Mouse (Mus musculus): ENCODE measurements at regions not wholly inside any gene's neighbourhood (a gene's known extent, or its start where the extent isn't known, plus 50 kb on each side); places are given as distances from the start of the nearest gene placed in this dataset.

DNA sequence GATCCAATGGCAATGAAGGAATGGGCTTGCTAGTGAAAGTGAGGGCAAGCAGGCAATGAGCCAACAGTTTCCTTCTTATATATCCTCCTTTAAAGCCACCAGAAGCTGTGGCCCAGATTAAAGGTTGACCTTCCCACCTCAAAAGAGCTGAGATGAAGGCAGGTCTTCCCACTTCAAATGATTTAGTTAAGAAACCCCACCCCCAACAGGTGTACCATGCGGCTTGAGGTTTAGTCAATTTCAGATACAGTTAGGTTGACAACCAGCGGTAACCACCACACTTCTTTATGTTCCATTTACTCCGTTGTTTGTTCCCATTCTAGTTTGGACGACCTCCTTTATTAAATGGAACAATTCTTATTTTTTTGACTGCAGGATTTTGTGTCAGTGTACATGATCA is 317.8 kb upstream of the Ptger4 start:
- H3K9ac ChIP-seq, result no peak overlapping the region
- no peaks in the 10 kb centered on the region for H3K27me3 ChIP-seq
- no peaks in the 10 kb centered on the region for H3K4me1 ChIP-seq
- H3K9me3 ChIP-seq, result no peaks in the 10 kb centered on the region
- H3K4me3 ChIP-seq, result no peak overlapping the region
- no peaks in the 10 kb centered on the region for H3K36me3 ChIP-seq
- H3K27ac ChIP-seq, result no peak overlapping the region
- no peak for ATAC-seq (ENCODE audit: borderline replicate concordance, extremely low read depth, low FRiP score, low TSS enrichment)
- no peak overlapping the region for H3K4me2 ChIP-seq
- WGBS, result 83% methylated on average over 4 of the region's 4 CpGs

DNA sequence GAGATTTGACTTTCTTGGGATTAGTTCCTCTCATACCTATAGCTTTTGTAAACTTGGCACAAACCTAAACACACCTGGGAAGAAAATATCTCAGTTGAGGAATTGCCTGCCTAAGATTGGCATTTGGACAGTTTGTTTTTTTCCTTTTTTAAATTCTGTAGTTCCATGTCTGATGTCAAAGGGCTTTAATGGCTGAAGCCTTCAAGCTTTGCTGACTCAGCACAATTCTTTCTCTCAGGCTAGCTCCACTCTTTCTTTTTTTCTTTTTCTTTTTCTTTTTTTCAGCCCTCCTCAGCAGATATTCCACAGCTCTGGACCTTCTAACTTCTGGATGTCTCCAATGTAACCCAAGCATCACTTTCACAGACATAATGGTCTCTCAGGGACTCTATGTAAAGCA is 330.4 kb upstream of the Ptger4 start:
- no peak for ATAC-seq (ENCODE audit: borderline replicate concordance, extremely low read depth, low FRiP score, low TSS enrichment)
- Histone ChIP-seq H3K27ac (no peak overlapping the region), H3K27me3 (no peaks in the 10 kb centered on the region), H3K9me3 (no peaks in the 10 kb centered on the region), H3K4me3 (no peak overlapping the region), H3K9ac (no peak overlapping the region), H3K36me3 (no peaks in the 10 kb centered on the region), H3K4me1 (no peaks in the 10 kb centered on the region), H3K4me2 (no peak overlapping the region)

DNA sequence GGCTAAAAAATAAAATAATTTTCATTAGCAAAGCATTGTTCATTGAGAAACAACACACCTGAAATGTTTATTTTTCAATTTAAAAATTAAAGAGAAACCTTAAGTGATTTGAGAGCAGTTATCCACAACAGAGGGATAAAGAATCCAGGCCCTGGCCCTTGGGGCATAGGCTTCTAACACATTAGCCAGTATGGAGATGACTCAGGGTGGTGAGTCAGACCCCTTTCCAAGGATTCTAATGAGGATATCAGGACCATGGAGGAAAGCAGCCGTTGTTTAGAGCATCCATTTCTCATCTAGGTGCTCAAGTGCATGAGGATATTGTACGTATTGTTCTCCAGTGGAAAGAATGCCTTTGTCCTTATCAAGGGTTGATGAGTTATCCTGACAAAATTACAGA is 335.6 kb upstream of the Ptger4 start:
- Histone ChIP-seq H3K36me3 (no peaks in the 10 kb centered on the region), H3K27me3 (no peaks in the 10 kb centered on the region), H3K4me3 (no peak overlapping the region), H3K9ac (no peak overlapping the region), H3K4me2 (no peak overlapping the region), H3K9me3 (no peaks in the 10 kb centered on the region), H3K27ac (no peak overlapping the region), H3K4me1 (no peaks in the 10 kb centered on the region)
- ATAC-seq (ENCODE audit: borderline replicate concordance, extremely low read depth, low FRiP score, low TSS enrichment), result no peak
- WGBS, result 68% methylated on average over 2 of the region's 2 CpGs

DNA sequence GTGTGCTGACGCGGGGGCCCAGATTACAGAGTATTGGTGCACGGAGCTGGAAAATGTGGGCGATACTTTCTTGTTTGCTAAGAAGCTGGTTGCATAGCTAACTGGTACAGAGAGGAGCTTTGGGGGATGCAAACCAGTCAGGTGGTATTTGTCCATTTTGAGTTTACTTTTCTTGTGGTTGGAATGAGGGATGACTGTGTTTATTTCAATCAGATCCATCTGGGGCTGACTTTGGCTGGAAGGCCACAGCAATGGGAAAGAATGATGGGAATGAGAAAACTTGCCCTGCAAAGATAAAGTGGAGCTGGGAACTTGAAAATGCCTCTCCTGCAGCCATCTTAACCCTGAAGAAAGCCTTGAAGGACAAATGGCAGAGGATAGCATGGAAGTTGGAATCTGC is 336.4 kb upstream of the Ptger4 start:
- no peak overlapping the region for H3K4me2 ChIP-seq
- H3K27ac ChIP-seq, result no peak overlapping the region
- no peaks in the 10 kb centered on the region for H3K9me3 ChIP-seq
- H3K4me1 ChIP-seq, result no peaks in the 10 kb centered on the region
- H3K27me3 ChIP-seq, result no peaks in the 10 kb centered on the region
- H3K36me3 ChIP-seq, result no peaks in the 10 kb centered on the region
- H3K4me3 ChIP-seq, result no peak overlapping the region
- 92% methylated on average over 4 of the region's 4 CpGs for WGBS
- H3K9ac ChIP-seq, result no peak overlapping the region
- ATAC-seq (ENCODE audit: borderline replicate concordance, extremely low read depth, low FRiP score, low TSS enrichment), result no peak

DNA sequence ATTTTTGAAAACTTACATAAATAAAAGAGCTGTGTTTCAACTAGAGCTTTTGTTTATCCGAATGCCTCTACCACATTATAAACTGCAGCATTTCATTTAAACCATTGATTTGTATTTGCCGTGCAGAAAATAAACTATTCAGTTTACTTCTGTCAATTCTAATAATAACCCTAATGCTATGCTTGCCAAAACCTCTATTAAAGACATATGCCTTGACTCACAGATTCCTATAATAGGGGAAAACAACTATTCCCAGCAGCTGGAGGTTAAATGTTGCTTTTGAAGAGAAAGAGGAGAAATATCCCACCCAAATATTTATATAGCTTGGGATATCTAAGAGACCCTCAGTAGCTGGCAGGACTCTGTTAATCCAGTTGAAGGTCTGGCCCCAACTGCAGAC is 340.4 kb upstream of the Ptger4 start:
- no peak overlapping the region for H3K9ac ChIP-seq
- no peak overlapping the region for H3K4me3 ChIP-seq
- 68% methylated on average over 2 of the region's 2 CpGs for WGBS
- no peak overlapping the region for H3K4me2 ChIP-seq
- H3K27ac ChIP-seq, result no peak overlapping the region
- no peak for ATAC-seq (ENCODE audit: borderline replicate concordance, extremely low read depth, low FRiP score, low TSS enrichment)
- H3K4me1 ChIP-seq, result no peaks in the 10 kb centered on the region
- H3K27me3 ChIP-seq, result no peaks in the 10 kb centered on the region
- H3K9me3 ChIP-seq, result no peaks in the 10 kb centered on the region
- no peaks in the 10 kb centered on the region for H3K36me3 ChIP-seq

DNA sequence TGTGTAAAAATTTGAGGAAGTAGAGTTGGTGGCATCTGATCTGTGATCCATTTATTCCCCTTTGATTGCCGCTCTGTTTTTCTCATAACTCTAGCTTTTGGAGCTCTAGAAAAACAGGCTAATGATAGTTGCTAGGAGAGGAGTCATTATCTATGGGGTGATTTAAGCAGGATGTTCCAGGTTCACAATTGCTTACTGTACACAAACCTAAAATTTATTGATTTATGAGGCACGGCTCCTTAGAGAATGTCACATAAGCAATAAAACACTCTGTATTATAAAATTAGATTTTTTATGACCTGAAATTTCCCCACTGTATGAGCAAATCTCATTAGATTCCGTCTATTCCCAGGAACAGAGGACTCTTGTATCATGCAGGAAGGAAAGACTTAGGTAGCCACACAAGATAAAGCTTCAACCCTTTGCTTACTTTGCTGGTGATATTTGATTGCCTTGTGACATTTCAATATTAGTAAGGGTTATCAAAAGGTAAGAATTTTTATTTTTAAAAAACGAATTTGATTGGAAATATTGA is 360.8 kb upstream of the Ptger4 start:
- 48% methylated on average over 4 of the region's 4 CpGs for WGBS
- no peak overlapping the region for H3K27ac ChIP-seq
- H3K4me2 ChIP-seq, result no peak overlapping the region
- H3K4me1 ChIP-seq, result no peaks in the 10 kb centered on the region
- no peaks in the 10 kb centered on the region for H3K27me3 ChIP-seq
- ATAC-seq (ENCODE audit: borderline replicate concordance, extremely low read depth, low FRiP score, low TSS enrichment), result no peak
- H3K4me3 ChIP-seq, result no peak overlapping the region
- no peaks in the 10 kb centered on the region for H3K9me3 ChIP-seq
- no peaks in the 10 kb centered on the region for H3K36me3 ChIP-seq
- no peak overlapping the region for H3K9ac ChIP-seq

DNA sequence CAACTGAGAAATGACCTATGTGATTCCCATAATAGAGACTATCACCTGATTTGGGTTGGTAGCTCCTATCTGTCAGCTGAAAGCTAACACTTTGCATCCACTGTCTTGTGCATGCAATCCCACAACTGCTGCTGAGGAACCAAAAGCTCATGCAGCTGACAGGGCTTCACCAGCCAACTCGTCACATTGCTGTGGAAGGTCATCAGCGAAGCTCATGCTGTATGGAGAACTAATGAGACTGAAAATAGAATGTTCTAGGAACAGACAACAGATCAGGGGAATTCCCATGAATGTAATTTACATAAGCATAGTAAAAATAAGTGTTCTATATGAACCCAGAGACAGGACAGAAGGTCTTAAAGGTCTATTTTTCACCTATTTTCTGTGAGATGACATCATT is 363.5 kb upstream of the Ptger4 start:
- H3K4me3 ChIP-seq, result no peak overlapping the region
- no peaks in the 10 kb centered on the region for H3K36me3 ChIP-seq
- H3K9me3 ChIP-seq, result no peaks in the 10 kb centered on the region
- no peaks in the 10 kb centered on the region for H3K27me3 ChIP-seq
- no peak overlapping the region for H3K9ac ChIP-seq
- no peak for ATAC-seq (ENCODE audit: borderline replicate concordance, extremely low read depth, low FRiP score, low TSS enrichment)
- H3K4me1 ChIP-seq, result no peaks in the 10 kb centered on the region
- 73% methylated on average over 2 of the region's 2 CpGs for WGBS
- no peak overlapping the region for H3K27ac ChIP-seq
- no peak overlapping the region for H3K4me2 ChIP-seq

DNA sequence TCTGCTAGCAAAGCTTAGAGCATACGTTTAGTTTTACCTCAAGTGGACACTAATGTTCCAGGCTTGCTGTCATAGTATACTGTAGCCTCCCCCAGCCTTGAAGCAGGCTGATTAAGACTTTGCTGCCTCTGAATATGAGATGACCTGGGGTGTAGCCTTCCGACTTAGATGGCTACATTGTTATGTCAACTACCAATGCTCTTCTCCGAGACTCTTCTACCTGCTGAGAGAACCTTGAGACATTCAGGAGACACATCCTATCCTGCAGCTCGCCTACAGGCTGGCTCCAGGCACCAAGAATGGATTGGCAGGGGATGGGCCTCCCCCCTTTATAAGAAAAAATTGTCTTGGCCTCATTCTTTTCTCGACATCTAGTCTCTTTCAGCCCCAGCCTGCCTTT is 379.0 kb upstream of the Ptger4 start:
- H3K4me3 ChIP-seq, result no peak overlapping the region
- no peak overlapping the region for H3K9ac ChIP-seq
- no peaks in the 10 kb centered on the region for H3K4me1 ChIP-seq
- no peak overlapping the region for H3K27ac ChIP-seq
- no peak overlapping the region for H3K4me2 ChIP-seq
- H3K9me3 ChIP-seq, result no peaks in the 10 kb centered on the region
- 70% methylated on average over 5 of the region's 5 CpGs for WGBS
- no peak for ATAC-seq (ENCODE audit: borderline replicate concordance, extremely low read depth, low FRiP score, low TSS enrichment)
- no peaks in the 10 kb centered on the region for H3K27me3 ChIP-seq
- H3K36me3 ChIP-seq, result no peaks in the 10 kb centered on the region

DNA sequence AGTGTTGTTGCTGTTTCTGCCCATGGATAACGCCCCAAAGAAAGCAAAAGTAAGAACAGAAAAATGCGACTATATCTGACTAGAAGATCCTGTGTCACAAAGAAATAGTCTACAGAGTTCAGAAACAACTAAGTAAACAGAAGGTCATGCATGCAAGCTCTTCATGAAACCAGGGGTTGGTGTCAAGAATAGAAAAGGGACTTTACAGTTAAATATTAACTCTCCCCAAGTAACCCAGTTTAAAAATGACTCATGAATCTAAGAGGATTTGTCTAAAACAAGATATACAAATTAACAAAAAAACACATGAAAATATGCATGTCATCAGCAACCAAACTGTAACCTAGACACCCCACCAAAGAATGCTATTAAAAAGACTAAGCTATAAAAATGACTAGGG is 381.4 kb upstream of the Ptger4 start:
- Histone ChIP-seq H3K27me3 (no peaks in the 10 kb centered on the region), H3K4me1 (no peaks in the 10 kb centered on the region), H3K27ac (no peak overlapping the region), H3K36me3 (no peaks in the 10 kb centered on the region), H3K4me2 (no peak overlapping the region), H3K9me3 (no peaks in the 10 kb centered on the region), H3K4me3 (no peak overlapping the region), H3K9ac (no peak overlapping the region)
- ATAC-seq (ENCODE audit: borderline replicate concordance, extremely low read depth, low FRiP score, low TSS enrichment), result no peak
- 55% methylated on average over 2 of the region's 2 CpGs for WGBS

DNA sequence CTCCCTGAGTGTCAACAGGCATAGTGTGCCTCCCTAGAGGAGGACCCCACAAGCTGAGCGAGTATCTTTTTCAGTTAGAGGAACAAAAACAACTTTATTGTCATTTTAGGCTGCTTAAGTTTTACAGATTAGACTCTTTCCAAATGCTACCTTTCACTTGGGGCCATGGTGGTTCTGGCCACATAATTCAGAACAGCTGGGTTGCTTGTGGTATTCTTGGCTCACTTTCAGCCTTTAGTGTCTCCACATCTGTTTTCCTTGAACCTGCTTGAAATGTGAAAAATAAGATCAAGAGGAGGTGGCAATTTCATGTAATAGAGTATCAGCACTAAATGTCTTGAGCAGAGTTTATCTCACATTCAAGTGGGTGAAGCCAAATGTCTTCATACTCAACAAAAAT is 402.7 kb upstream of the Ptger4 start:
- Histone ChIP-seq H3K4me1 (no peaks in the 10 kb centered on the region), H3K4me3 (no peak overlapping the region), H3K9ac (no peak overlapping the region), H3K36me3 (no peaks in the 10 kb centered on the region), H3K9me3 (no peaks in the 10 kb centered on the region), H3K27ac (no peak overlapping the region), H3K4me2 (no peak overlapping the region), H3K27me3 (no peaks in the 10 kb centered on the region)
- no peak for ATAC-seq (ENCODE audit: borderline replicate concordance, extremely low read depth, low FRiP score, low TSS enrichment)
- 82% methylated on average over 1 of the region's 1 CpGs for WGBS

DNA sequence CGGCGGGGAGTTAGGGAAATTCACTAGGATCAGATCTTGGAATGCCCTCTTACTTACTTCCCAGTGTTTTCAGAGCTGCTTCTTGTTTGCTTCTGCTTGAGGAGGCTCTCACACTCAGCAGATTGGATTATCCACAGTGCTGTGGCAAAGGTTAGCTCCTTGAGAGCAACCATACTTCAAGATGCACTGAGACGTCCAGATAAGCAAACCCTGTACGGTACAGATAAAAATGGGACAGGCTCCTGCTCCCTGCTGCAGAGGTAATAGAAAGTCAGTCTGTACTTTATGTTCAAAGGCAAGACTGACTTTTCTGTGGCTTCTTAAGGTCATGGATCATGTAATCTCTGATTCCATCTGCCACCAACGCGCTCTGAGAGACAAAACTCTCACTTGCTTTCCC is 414.8 kb upstream of the Ptger4 start:
- no peaks in the 10 kb centered on the region for H3K4me1 ChIP-seq
- 64% methylated on average over 6 of the region's 6 CpGs for WGBS
- H3K27ac ChIP-seq, result no peak overlapping the region
- H3K9ac ChIP-seq, result no peak overlapping the region
- no peak overlapping the region for H3K4me3 ChIP-seq
- H3K36me3 ChIP-seq, result no peaks in the 10 kb centered on the region
- no peaks in the 10 kb centered on the region for H3K27me3 ChIP-seq
- no peak overlapping the region for H3K4me2 ChIP-seq
- ATAC-seq (ENCODE audit: borderline replicate concordance, extremely low read depth, low FRiP score, low TSS enrichment), result no peak
- H3K9me3 ChIP-seq, result no peaks in the 10 kb centered on the region

DNA sequence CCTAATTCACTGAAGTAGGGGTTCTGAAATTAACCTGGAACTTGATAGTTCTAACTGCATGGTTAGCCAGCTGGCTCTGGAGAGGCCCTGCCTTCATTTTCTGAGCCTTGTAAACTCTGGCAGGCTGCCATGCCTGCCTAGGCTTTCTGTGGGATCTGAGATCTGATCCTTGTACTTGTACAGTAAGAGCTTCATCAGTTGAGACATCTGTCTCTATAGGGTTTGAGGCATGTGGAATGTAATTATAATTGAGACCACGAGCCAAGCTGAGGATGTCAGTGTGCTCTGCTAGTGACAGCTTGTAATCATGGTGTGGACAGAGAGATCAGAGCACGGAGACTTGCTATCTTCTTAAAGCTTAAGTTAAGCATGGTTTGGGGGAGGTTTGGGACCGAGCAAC is 416.8 kb upstream of the Ptger4 start:
- H3K9ac ChIP-seq, result no peak overlapping the region
- H3K27ac ChIP-seq, result no peak overlapping the region
- no peak for ATAC-seq (ENCODE audit: borderline replicate concordance, extremely low read depth, low FRiP score, low TSS enrichment)
- H3K4me2 ChIP-seq, result no peak overlapping the region
- H3K27me3 ChIP-seq, result no peaks in the 10 kb centered on the region
- no peaks in the 10 kb centered on the region for H3K9me3 ChIP-seq
- H3K4me3 ChIP-seq, result no peak overlapping the region
- WGBS, result 46% methylated on average over 3 of the region's 3 CpGs
- H3K4me1 ChIP-seq, result no peaks in the 10 kb centered on the region
- H3K36me3 ChIP-seq, result no peaks in the 10 kb centered on the region

DNA sequence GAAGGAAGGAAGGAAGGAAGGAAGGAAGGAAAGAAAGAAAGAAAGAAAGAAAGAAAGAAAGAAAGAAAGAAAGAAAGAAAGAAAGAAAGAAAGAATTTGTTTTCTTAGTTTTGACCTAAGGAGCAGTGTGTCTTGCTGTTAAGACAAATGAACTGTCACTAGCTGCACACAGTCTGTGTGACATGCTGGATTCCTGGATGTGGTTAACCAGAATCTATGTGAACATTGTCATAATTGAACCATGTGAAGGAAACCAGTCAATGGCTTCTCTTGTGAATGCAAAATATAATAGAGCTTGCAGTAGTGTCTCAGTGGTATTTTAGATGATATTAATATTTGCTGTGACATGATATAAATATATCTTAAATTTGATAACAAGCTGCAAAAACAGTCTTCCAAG is 427.8 kb upstream of the Ptger4 start:
- Histone ChIP-seq H3K27me3 (no peaks in the 10 kb centered on the region), H3K9me3 (no peaks in the 10 kb centered on the region), H3K27ac (no peak overlapping the region), H3K36me3 (no peaks in the 10 kb centered on the region), H3K4me2 (no peak overlapping the region), H3K4me3 (no peak overlapping the region), H3K4me1 (no peaks in the 10 kb centered on the region), H3K9ac (no peak overlapping the region)
- ATAC-seq (ENCODE audit: borderline replicate concordance, extremely low read depth, low FRiP score, low TSS enrichment), result no peak

All from lung, embryonic 15.5 days (tissue).